Mouse (Mus musculus): ENCODE results near the gene Gimap1.

GRCm38 (mm10) chr6:48741273-48741672, 2.4 kb downstream of the Gimap1 start:
- TF ChIP-seq POLR2A (IDR thresholded peaks at IDR 0.05; ENCODE audit: borderline replicate concordance, insufficient read depth, low read length) (no peak), CTCF (IDR thresholded peaks at IDR 0.05; ENCODE audit: borderline replicate concordance, insufficient read depth, low read depth, low read length) (no peak)
